23 mouse cellular contexts compared by ENCODE assay signal in genomic region chr8:9432635-9433372, GRCm38 (mm10).
DNase-seq lines count a peak whose midpoint lies in the region; ATAC-seq and TF ChIP-seq lines count a peak whose summit lies in the region.
"Had no signal": no experiment of that assay in that cellular context is flagged by ENCODE, and none has a peak within 500 bp of the region (broad histone marks: within the 10 kb centered on the region; RNA-seq: fewer than 3 reads in every experiment).

No protein-coding gene starts in this region.

- H3K36me3 ChIP-seq in hindbrain, embryonic 13.5 days: no peaks in the 10 kb centered on the region
- H3K36me3 ChIP-seq in hindbrain, postnatal 0 days (ENCODE audit: insufficient read depth, low read length): no peaks in the 10 kb centered on the region
- no peaks in the 10 kb centered on the region for H3K36me3 ChIP-seq in liver, adult 2 months (ENCODE audit: control insufficient read depth, insufficient read depth, low read length)
- H3K36me3 ChIP-seq in liver, embryonic 11.5 days (ENCODE audit: control insufficient read depth, insufficient read depth, low read length): no peaks in the 10 kb centered on the region
- H3K36me3 ChIP-seq: embryonic facial prominence, embryonic 10.5 days; heart, embryonic 15.5 days; hindbrain, embryonic 10.5 days; hindbrain, embryonic 15.5 days had no signal

- H3K4me3 ChIP-seq in hindbrain, embryonic 13.5 days: no peak overlapping the region
- no peak overlapping the region for H3K4me3 ChIP-seq in hindbrain, postnatal 0 days (ENCODE audit: low read length)
- H3K4me3 ChIP-seq in liver, adult 2 months (ENCODE audit: insufficient read depth, low read depth, low read length): no peak overlapping the region
- H3K4me3 ChIP-seq in liver, embryonic 11.5 days (ENCODE audit: low read depth, low read length): no peak overlapping the region
- H3K4me3 ChIP-seq: embryonic facial prominence, embryonic 10.5 days; forebrain, embryonic 13.5 days; heart, adult 2 months; heart, embryonic 15.5 days; hindbrain, embryonic 10.5 days; hindbrain, embryonic 15.5 days had no signal

- no peaks in the 10 kb centered on the region for H3K79me2 ChIP-seq in liver, adult 2 months (ENCODE audit: control insufficient read depth, insufficient read depth, low read length)

- 81% methylated on average over 11 of the region's 11 CpGs for WGBS in hindbrain, embryonic 13.5 days
- 70% methylated on average over 11 of the region's 11 CpGs for WGBS in hindbrain, postnatal 0 days
- 67% methylated on average over 11 of the region's 11 CpGs for WGBS in liver, adult 2 months
- 80% methylated on average over 11 of the region's 11 CpGs for WGBS in liver, embryonic 11.5 days

- no peak overlapping the region for H3K9ac ChIP-seq in hindbrain, embryonic 13.5 days
- no peak overlapping the region for H3K9ac ChIP-seq in hindbrain, postnatal 0 days (replicated peaks; ENCODE audit: low read length)
- no peak overlapping the region for H3K9ac ChIP-seq in liver, adult 2 months (ENCODE audit: low read depth, low read length)
- no peak overlapping the region for H3K9ac ChIP-seq in liver, embryonic 11.5 days (ENCODE audit: low read depth, low read length)
- H3K9ac ChIP-seq: forebrain, embryonic 13.5 days; heart, embryonic 15.5 days; hindbrain, embryonic 15.5 days had no signal

- H3K9me3 ChIP-seq in hindbrain, embryonic 13.5 days: no peaks in the 10 kb centered on the region
- no peaks in the 10 kb centered on the region for H3K9me3 ChIP-seq in hindbrain, postnatal 0 days (ENCODE audit: low read length)
- no peaks in the 10 kb centered on the region for H3K9me3 ChIP-seq in liver, embryonic 11.5 days (ENCODE audit: control insufficient read depth, low read length)
- H3K9me3 ChIP-seq: embryonic facial prominence, embryonic 10.5 days; forebrain, embryonic 13.5 days; heart, embryonic 15.5 days; hindbrain, embryonic 10.5 days; hindbrain, embryonic 15.5 days had no signal

- no peaks in the 10 kb centered on the region for H3K27me3 ChIP-seq in hindbrain, embryonic 13.5 days
- H3K27me3 ChIP-seq in hindbrain, postnatal 0 days (ENCODE audit: insufficient read depth, low read length): no peaks in the 10 kb centered on the region
- H3K27me3 ChIP-seq in liver, adult 2 months (ENCODE audit: control insufficient read depth, insufficient read depth, low read length): peaks cover 2% of the 10 kb centered on the region; the same call in 1 of the 2 replicates
- H3K27me3 ChIP-seq in liver, embryonic 11.5 days (replicated peaks; ENCODE audit: control insufficient read depth, insufficient read depth, low read length): no peaks in the 10 kb centered on the region
- H3K27me3 ChIP-seq: CH12.LX; forebrain, embryonic 13.5 days; heart, embryonic 15.5 days; hindbrain, embryonic 15.5 days had no signal

- peaks cover 5% of the 10 kb centered on the region for H3K4me1 ChIP-seq in hindbrain, embryonic 13.5 days (replicated peaks)
- H3K4me1 ChIP-seq in hindbrain, postnatal 0 days (ENCODE audit: insufficient read depth, low read length): no peaks in the 10 kb centered on the region
- H3K4me1 ChIP-seq in liver, adult 2 months (ENCODE audit: control insufficient read depth, insufficient read depth, low read length): no peaks in the 10 kb centered on the region
- no peaks in the 10 kb centered on the region for H3K4me1 ChIP-seq in liver, embryonic 11.5 days (replicated peaks; ENCODE audit: control insufficient read depth, insufficient read depth, low read length)
- H3K4me1 ChIP-seq: embryonic facial prominence, embryonic 10.5 days; heart, embryonic 15.5 days; hindbrain, embryonic 10.5 days had no signal

- TF ChIP-seq CTCF in hindbrain, postnatal 0 days (IDR thresholded peaks at IDR 0.05; ENCODE audit: low read depth): no peak
- no peak for TF ChIP-seq CTCF in liver, adult 2 months (IDR thresholded peaks at IDR 0.05; ENCODE audit: low read depth, low read length)

- no peak for DNase-seq in hindbrain, postnatal 0 days (ENCODE audit: low spot score)
- DNase-seq in liver, adult 2 months (ENCODE audit: extremely low read depth, low read depth, low spot score): peak; percentile 16
- no peak for DNase-seq in liver, embryonic 11.5 days (ENCODE audit: low spot score)
- DNase-seq in kidney, adult 9 months: peak; percentile 80
- peak; percentile 56 to 75 for DNase-seq in kidney, postnatal 25 days
- no peak for DNase-seq in embryo, embryonic 10 days (ENCODE audit: low spot score)
- DNase-seq in adipocyte (ENCODE audit: low spot score): no peak
- DNase-seq: adrenal gland, adult 8-10 months; adrenal gland, postnatal 36 days; cerebellum, adult 9-10 months; cerebellum, postnatal 36 days; gastrocnemius, postnatal 10 days; heart, adult 2 months; heart, postnatal 14 days had no signal

- H3K4me2 ChIP-seq in hindbrain, embryonic 13.5 days: no peak overlapping the region
- H3K4me2 ChIP-seq in hindbrain, postnatal 0 days (ENCODE audit: low read depth, low read length): no peak overlapping the region
- H3K4me2 ChIP-seq in liver, embryonic 11.5 days: no peak overlapping the region
- H3K4me2 ChIP-seq: forebrain, embryonic 13.5 days; heart, embryonic 11.5 days; heart, embryonic 15.5 days; hindbrain, embryonic 15.5 days had no signal

- TF ChIP-seq POLR2A in liver, adult 2 months (IDR thresholded peaks at IDR 0.05; ENCODE audit: extremely low read depth, insufficient read depth, low read length): no peak

- ATAC-seq in hindbrain, embryonic 13.5 days (ENCODE audit: low FRiP score): peak; percentile 57; the same call in 1 of the 2 replicates
- no peak for ATAC-seq in hindbrain, postnatal 0 days
- no peak for ATAC-seq in liver, embryonic 11.5 days (replicated peaks; ENCODE audit: low FRiP score)
- ATAC-seq: forebrain, embryonic 13.5 days; inflammation-experienced regulatory T-cells, adult 6 months had no signal

- no peak overlapping the region for H3K27ac ChIP-seq in hindbrain, embryonic 13.5 days
- H3K27ac ChIP-seq in hindbrain, postnatal 0 days: no peak overlapping the region
- no peak overlapping the region for H3K27ac ChIP-seq in liver, adult 2 months (replicated peaks; ENCODE audit: insufficient read depth, low read depth, low read length)
- no peak overlapping the region for H3K27ac ChIP-seq in liver, embryonic 11.5 days (ENCODE audit: low read depth, low read length)
- H3K27ac ChIP-seq: embryonic facial prominence, embryonic 10.5 days; forebrain, embryonic 13.5 days; heart, adult 2 months; heart, embryonic 15.5 days; hindbrain, embryonic 10.5 days; hindbrain, embryonic 15.5 days had no signal

Comparison
In these comparisons a context has a peak if more than half of its experiments do, and no peak if none do; other contexts are left out.
1. DNase-seq: peak in liver, adult 2 months (single experiment), kidney, adult 9 months (single experiment) and kidney, postnatal 25 days (2 of 2); none in hindbrain, postnatal 0 days (single experiment), liver, embryonic 11.5 days (single experiment), embryo, embryonic 10 days (single experiment) and adipocyte (single experiment).